Mouse (Mus musculus) G1E-ER4 (cell line): Measurements from ENCODE around the gene Cfap299. TPM values are rescaled to one million over a fixed set of nuclear protein-coding genes. Genes with fewer than 3 reads are reported as not detected.

Experiments used
- GATA1 ChIP-seq: IDR thresholded peaks from one replicate; pipeline ENCODE4 v1.8.0; 2012; ENCODE audit warnings: low read length, inconsistent platforms
- polyA plus RNA-seq: library from polyadenylated mRNA; stranded (reverse); fragments of >175 nt; gene quantifications from 2 replicates; pipeline ENCODE4 v1.2.3, GENCODE M21; 2012

Gene Cfap299
- polyA plus RNA-seq, 1 experiment, result not detected

GRCm38 (mm10) chr5:98617416-98617815, 288.3 kb downstream of the Cfap299 start:
- no peak for TF ChIP-seq GATA1

GRCm38 (mm10) chr5:98650345-98650744, 321.2 kb downstream of the Cfap299 start:
- no peak for TF ChIP-seq GATA1

GRCm38 (mm10) chr5:98651049-98651448, 321.9 kb downstream of the Cfap299 start:
- no peak for TF ChIP-seq GATA1

GRCm38 (mm10) chr5:98688254-98688653, 359.1 kb downstream of the Cfap299 start:
- TF ChIP-seq GATA1, result no peak

- no peak for TF ChIP-seq GATA1
These were observed 363.0 kb downstream of the Cfap299 start for GRCm38 (mm10) chr5:98692070-98692469.

GRCm38 (mm10) chr5:98696336-98696735, 367.2 kb downstream of the Cfap299 start:
- no peak for TF ChIP-seq GATA1

GRCm38 (mm10) chr5:98703963-98704362, 374.9 kb downstream of the Cfap299 start:
- no peak for TF ChIP-seq GATA1

GRCm38 (mm10) chr5:98706597-98706996, 377.5 kb downstream of the Cfap299 start:
- TF ChIP-seq GATA1, result no peak

GRCm38 (mm10) chr5:98715392-98715791, 386.3 kb downstream of the Cfap299 start:
- TF ChIP-seq GATA1, result no peak

- no peak for TF ChIP-seq GATA1
These were observed 403.3 kb downstream of the Cfap299 start for GRCm38 (mm10) chr5:98732157-98733009.

- no peak for TF ChIP-seq GATA1
These were observed 403.9 kb downstream of the Cfap299 start for GRCm38 (mm10) chr5:98733010-98733399.

- no peak for TF ChIP-seq GATA1
These were observed 433.0 kb downstream of the Cfap299 start for GRCm38 (mm10) chr5:98761858-98762652.

GRCm38 (mm10) chr5:98778588-98778987, 449.5 kb downstream of the Cfap299 start:
- no peak for TF ChIP-seq GATA1

GRCm38 (mm10) chr5:98782066-98782465, 453.0 kb downstream of the Cfap299 start:
- TF ChIP-seq GATA1, result no peak

GRCm38 (mm10) chr5:98787735-98788134, 458.6 kb downstream of the Cfap299 start:
- no peak for TF ChIP-seq GATA1

GRCm38 (mm10) chr5:98788568-98788967, 459.5 kb downstream of the Cfap299 start:
- no peak for TF ChIP-seq GATA1
